Mouse (Mus musculus): ENCODE results near the gene Slc25a41. TPM values are rescaled to one million over a fixed set of nuclear protein-coding genes. Genes with fewer than 3 reads are reported as not detected.

Gene Slc25a41
- total RNA-seq, 2 experiments from 2014 or later, result not detected

GRCm38 (mm10) chr17:57030931-57031660 lies 10.4 kb downstream of the Slc25a41 start, which contains the start of gene Khsrp:
Gene Khsrp, minus strand, starts transcription at chr17:57031522.
- no peak for TF ChIP-seq CTCF (conservative IDR thresholded peaks at IDR 0.05)
- H3K27ac ChIP-seq, result peak within 1 kb of the TSS; percentile 92
- peak in 1 of 2 experiments; percentile 50 for DNase-seq (ENCODE audit: low spot score in 2 of 2)
- H3K4me3 ChIP-seq, result peak within 1 kb of the TSS; percentile 73

- TF ChIP-seq CTCF (conservative IDR thresholded peaks at IDR 0.05), result no peak
- Histone ChIP-seq H3K27ac (no peak overlapping the region), H3K4me3 (peak overlapping the region; percentile 73)
- no peak for DNase-seq (ENCODE audit: low spot score in 2 of 2)
These were observed 11.8 kb downstream of the Slc25a41 start for GRCm38 (mm10) chr17:57029691-57030090.

GRCm38 (mm10) chr17:57027471-57027870 lies 14.0 kb downstream of the Slc25a41 start:
- no peak overlapping the region for H3K4me3 ChIP-seq
- DNase-seq (ENCODE audit: low spot score in 2 of 2), result no peak

GRCm38 (mm10) chr17:57020960-57021359 lies 20.5 kb downstream of the Slc25a41 start:
- TF ChIP-seq CTCF (conservative IDR thresholded peaks at IDR 0.05), result no peak
- H3K4me3 ChIP-seq, result no peak overlapping the region
- no peak for DNase-seq (ENCODE audit: low spot score in 2 of 2)
- no peak overlapping the region for H3K27ac ChIP-seq

More at GRCm38 (mm10) chr17:57027471-57027870, 14.0 kb downstream of the Slc25a41 start:
- TF ChIP-seq CTCF (conservative IDR thresholded peaks at IDR 0.05), result no peak
- H3K27ac ChIP-seq, result no peak overlapping the region

- no peak overlapping the region for H3K27ac ChIP-seq
- DNase-seq (ENCODE audit: low spot score in 2 of 2), result no peak
- no peak overlapping the region for H3K4me3 ChIP-seq
- no peak for TF ChIP-seq CTCF (conservative IDR thresholded peaks at IDR 0.05)
These were observed 21.8 kb downstream of the Slc25a41 start for GRCm38 (mm10) chr17:57019693-57020092.

GRCm38 (mm10) chr17:57012245-57012795 lies 29.1 kb downstream of the Slc25a41 start:
- H3K4me3 ChIP-seq, result peak overlapping the region; percentile 73
- TF ChIP-seq CTCF (conservative IDR thresholded peaks at IDR 0.05), result no peak
- peak overlapping the region; percentile 97 for H3K27ac ChIP-seq
- DNase-seq (ENCODE audit: low spot score in 2 of 2), result no peak

- Histone ChIP-seq H3K4me3 (peak within 1 kb of the TSS; percentile 73), H3K27ac (peak within 1 kb of the TSS; percentile 97)
- TF ChIP-seq CTCF (conservative IDR thresholded peaks at IDR 0.05), result peak; percentile 18; the same call in 1 of the 2 replicates
- peak; percentile 93 to 94 for DNase-seq (ENCODE audit: low spot score in 2 of 2)
These were observed 30.0 kb downstream of the Slc25a41 start, which contains the start of the genes Gtf2f1 and Gm17949 for GRCm38 (mm10) chr17:57011236-57012141. Gene Gtf2f1, minus strand, starts transcription at chr17:57011288. Gene Gm17949, plus strand, starts transcription at chr17:57011469.

- peak overlapping the region; percentile 97 for H3K27ac ChIP-seq
- DNase-seq (ENCODE audit: low spot score in 2 of 2), result no peak
- H3K4me3 ChIP-seq, result peak overlapping the region; percentile 73
- TF ChIP-seq CTCF (conservative IDR thresholded peaks at IDR 0.05), result no peak
These were observed 30.6 kb downstream of the Slc25a41 start for GRCm38 (mm10) chr17:57010911-57011235.

- Histone ChIP-seq H3K27ac (no peak overlapping the region), H3K4me3 (no peak overlapping the region)
- TF ChIP-seq CTCF (conservative IDR thresholded peaks at IDR 0.05), result peak; percentile 47
- DNase-seq (ENCODE audit: low spot score in 2 of 2), result no peak
These were observed 34.1 kb downstream of the Slc25a41 start for GRCm38 (mm10) chr17:57007137-57007905.

GRCm38 (mm10) chr17:57003994-57004393 lies 37.5 kb downstream of the Slc25a41 start:
- H3K4me3 ChIP-seq, result no peak overlapping the region
- no peak for DNase-seq (ENCODE audit: low spot score in 2 of 2)
- no peak for TF ChIP-seq CTCF (conservative IDR thresholded peaks at IDR 0.05)
- no peak overlapping the region for H3K27ac ChIP-seq

- H3K27ac ChIP-seq, result no peak overlapping the region
- H3K4me3 ChIP-seq, result no peak overlapping the region
- TF ChIP-seq CTCF (conservative IDR thresholded peaks at IDR 0.05), result no peak
- DNase-seq (ENCODE audit: low spot score in 2 of 2), result no peak
These were observed 40.2 kb downstream of the Slc25a41 start for GRCm38 (mm10) chr17:57001228-57001627.

- TF ChIP-seq CTCF (conservative IDR thresholded peaks at IDR 0.05), result no peak
- no peak for DNase-seq (ENCODE audit: low spot score in 2 of 2)
- Histone ChIP-seq H3K4me3 (no peak within 1 kb of the TSS), H3K27ac (no peak within 1 kb of the TSS)
These were observed 41.4 kb downstream of the Slc25a41 start, which contains the start of gene Pspn for GRCm38 (mm10) chr17:56999968-57000609. Gene Pspn, minus strand, starts transcription at chr17:57000018.

Measured in layer of hippocampus, adult 2 months (tissue).